Mouse (Mus musculus): ENCODE data around the gene Gm45785.

GRCm38 (mm10) chr7:140798212-140798611, 57.9 kb downstream of the Gm45785 start:
- TF ChIP-seq CTCF (IDR thresholded peaks at IDR 0.05; ENCODE audit: control insufficient read depth, insufficient read depth, insufficient read length): no peak
- no peak for TF ChIP-seq MYOG (IDR thresholded peaks at IDR 0.05; ENCODE audit: control insufficient read depth, extremely low read depth, insufficient read length)
- TF ChIP-seq MAX (IDR thresholded peaks at IDR 0.05): no peak
- TF ChIP-seq FOSL1 (IDR thresholded peaks at IDR 0.05; ENCODE audit: insufficient read depth, low read length, poor library complexity, severe bottlenecking): no peak
